Mouse (Mus musculus) inflammation-experienced regulatory T-cells (primary cell): ENCODE results near the gene Ppp3r2. TPM values are rescaled to one million over a fixed set of nuclear protein-coding genes. Genes with fewer than 3 reads are reported as not detected.

Experiments
- polyA plus RNA-seq, 2 experiments: library from polyadenylated mRNA; unstranded; fragments of 100-300 nt; shearing (Covaris generic); gene quantifications; one replicate each; pipeline ENCODE4 v1.2.1; 2017

Ppp3r2 gene
- polyA plus RNA-seq: under 1 TPM; 0.31 to 0.76 TPM

GRCm38 (mm10) chr4:49681812-49682211, at the start of gene Ppp3r2:
TSS of gene Ppp3r2 (minus strand) at chr4:49682024.

GRCm38 (mm10) chr4:49631319-49632138, 50.3 kb downstream of the Ppp3r2 start, which contains the start of gene Rnf20:
TSS of gene Rnf20 (plus strand) at chr4:49632006.

Other genes starting within 250 kb of the Ppp3r2 start
- gene Acnat1, start 208.1 kb downstream of the Ppp3r2 start, polyA plus RNA-seq: 1 to 10 TPM in 1 of 2 experiments, not detected in 1; 1.4 TPM
- gene Baat, start 175.5 kb downstream of the Ppp3r2 start, polyA plus RNA-seq: not detected
- 10 to 100 TPM; 24.1 to 34.7 TPM for gene Mrpl50, start 160.9 kb downstream of the Ppp3r2 start, polyA plus RNA-seq
- gene Zfp189, start 160.8 kb downstream of the Ppp3r2 start, polyA plus RNA-seq: 1 to 10 TPM; 3.9 to 6.3 TPM
- not detected for gene Aldob, start 132.5 kb downstream of the Ppp3r2 start, polyA plus RNA-seq
- under 1 TPM in 1 of 2 experiments, not detected in 1; 0.28 TPM for gene Tmem246, start 84.1 kb downstream of the Ppp3r2 start, polyA plus RNA-seq
- gene Rnf20, start 50.0 kb downstream of the Ppp3r2 start, polyA plus RNA-seq: 10 to 100 TPM; 47.4 to 52.2 TPM
- 1 to 10 TPM in 1 of 2 experiments, under 1 TPM in 1; 0.19 to 1.8 TPM for gene Grin3a, start 163.7 kb upstream of the Ppp3r2 start, polyA plus RNA-seq